Mouse (Mus musculus) kidney, postnatal 36 days (tissue): ENCODE results near the gene Rspo1.
A peak's percentile ranks its signal among the peaks of the same experiment; 100 is the strongest.

ENCODE experiments used
- DNase-seq, 2 experiments: peaks; one replicate each; pipeline ENCODE4 v3.0.0; 2021 to 2022; ENCODE audit warnings: mixed read lengths in 2 of 2

The Rspo1 gene

GRCm38 (mm10) chr4:124973296-124973695 is 12.9 kb upstream of the Rspo1 start:
- DNase-seq = no peak

GRCm38 (mm10) chr4:124978201-124978600 is 8.0 kb upstream of the Rspo1 start:
- DNase-seq = peak; percentile 41 to 70

- DNase-seq = peak in 1 of 2 experiments; percentile 43
Observed at GRCm38 (mm10) chr4:124983893-124984526, 2.2 kb upstream of the Rspo1 start.

GRCm38 (mm10) chr4:124984871-124985670 is 1.2 kb upstream of the Rspo1 start:
- DNase-seq = no peak

GRCm38 (mm10) chr4:124986739-124987710 is 795 bp downstream of the Rspo1 start:
- no peak for DNase-seq

GRCm38 (mm10) chr4:124987711-124988097 is 1.5 kb downstream of the Rspo1 start:
- no peak for DNase-seq

GRCm38 (mm10) chr4:124988382-124988781 is 2.2 kb downstream of the Rspo1 start:
- DNase-seq = no peak

- DNase-seq = no peak
Observed at GRCm38 (mm10) chr4:124989787-124990253, 3.6 kb downstream of the Rspo1 start.

GRCm38 (mm10) chr4:124990325-124990724 is 4.1 kb downstream of the Rspo1 start:
- DNase-seq = no peak

- no peak for DNase-seq
Observed at GRCm38 (mm10) chr4:124997479-124998147, 11.4 kb downstream of the Rspo1 start.

GRCm38 (mm10) chr4:124999548-124999947 is 13.3 kb downstream of the Rspo1 start:
- DNase-seq = no peak

- DNase-seq = no peak
Observed at GRCm38 (mm10) chr4:125002978-125003377, 16.7 kb downstream of the Rspo1 start.

- DNase-seq = no peak
Observed at GRCm38 (mm10) chr4:125004886-125005285, 18.7 kb downstream of the Rspo1 start.

- DNase-seq = no peak
Observed at GRCm38 (mm10) chr4:125007460-125007859, 21.2 kb downstream of the Rspo1 start.

- no peak for DNase-seq
Observed at GRCm38 (mm10) chr4:125008220-125008619, 22.0 kb downstream of the Rspo1 start.

GRCm38 (mm10) chr4:125008712-125009111 is 22.5 kb downstream of the Rspo1 start:
- DNase-seq = no peak

GRCm38 (mm10) chr4:125015806-125016635 is 29.8 kb downstream of the Rspo1 start, which contains the start of gene Gnl2:
Gene Gnl2, plus strand, starts transcription at chr4:125016585.
- DNase-seq = no peak

- DNase-seq = no peak
Observed at GRCm38 (mm10) chr4:125017431-125017830, 31.2 kb downstream of the Rspo1 start.

GRCm38 (mm10) chr4:125020780-125021538 is 34.7 kb downstream of the Rspo1 start:
- peak in 1 of 2 experiments; percentile 31 for DNase-seq

GRCm38 (mm10) chr4:125029891-125030614 is 43.8 kb downstream of the Rspo1 start:
- peak; percentile 97 to 99 for DNase-seq
